Mouse (Mus musculus) lung, postnatal 10 days (tissue): ENCODE measurements at regions not wholly inside any gene's neighbourhood (a gene's known extent, or its start where the extent isn't known, plus 50 kb on each side); places are given as distances from the start of the nearest gene placed in this dataset.

Source experiments
- DNase-seq: peaks from one replicate; pipeline ENCODE4 v3.0.0; 2021

GRCm38 (mm10) chr3:128110406-128110805 lies 214.3 kb upstream of the Fam241a start:
- DNase-seq = no peak

DNA sequence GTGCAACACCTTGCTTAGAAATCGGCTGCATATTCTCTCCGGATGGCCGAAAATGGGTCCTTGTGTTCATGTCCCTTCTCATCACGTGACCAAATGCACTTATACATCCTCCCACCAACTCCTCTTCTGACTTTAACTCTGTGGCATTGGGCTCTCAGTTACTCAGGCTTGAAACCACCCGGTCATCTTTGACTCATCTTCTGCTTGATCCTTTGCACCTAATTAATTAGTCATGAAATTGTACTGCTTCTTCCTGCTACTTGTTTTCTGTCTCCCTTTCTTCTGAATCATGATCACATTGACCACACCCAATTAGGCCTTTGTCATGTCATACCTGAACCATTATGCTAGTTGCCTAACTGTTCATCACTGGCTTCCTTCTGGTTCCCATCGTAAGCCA lies 208.4 kb upstream of the Fam241a start:
- DNase-seq = no peak

GRCm38 (mm10) chr3:128093046-128093445 lies 196.9 kb upstream of the Fam241a start:
- DNase-seq = no peak

DNA sequence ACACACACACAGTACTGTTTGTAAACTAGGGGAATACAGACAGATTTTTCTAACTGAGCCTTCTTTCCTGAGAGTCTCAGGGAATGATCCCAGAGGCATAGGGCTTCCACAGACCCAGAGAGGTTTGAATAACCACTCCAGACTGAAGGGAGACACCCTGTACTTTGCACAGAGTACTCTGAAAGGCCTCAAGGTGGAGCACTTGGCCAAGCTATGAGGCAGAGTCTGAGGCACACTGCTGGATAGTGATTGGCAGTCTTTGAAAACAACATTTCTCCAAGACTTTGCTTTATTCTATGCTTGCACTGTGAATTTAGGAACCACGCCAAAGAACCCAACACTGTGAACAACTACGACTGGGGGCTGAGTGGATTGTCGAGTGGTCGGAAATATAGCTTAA lies 192.1 kb upstream of the Fam241a start:
- DNase-seq = peak; percentile 47

DNA sequence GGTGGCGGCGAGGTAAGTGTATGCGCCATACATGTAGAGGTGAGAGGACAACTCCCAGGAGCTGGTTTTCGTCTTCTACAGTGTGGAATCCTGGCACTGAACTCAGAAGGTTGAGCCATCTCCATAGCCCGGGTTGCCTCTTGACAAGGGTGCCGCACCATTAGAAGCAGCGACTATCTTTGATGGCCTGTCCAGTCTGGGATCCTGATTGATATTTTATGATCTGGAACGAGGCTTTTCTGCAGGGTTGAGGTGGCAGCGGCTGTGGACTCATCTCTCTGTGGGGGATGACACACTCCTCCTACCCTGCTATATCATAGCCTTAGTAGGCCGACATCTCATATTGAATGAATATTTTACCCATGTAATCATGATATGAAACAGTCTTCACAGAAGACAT lies 191.0 kb upstream of the Fam241a start:
- no peak for DNase-seq

GRCm38 (mm10) chr3:128082463-128082862 lies 186.3 kb upstream of the Fam241a start:
- DNase-seq = no peak

GRCm38 (mm10) chr3:128081430-128081829 lies 185.3 kb upstream of the Fam241a start:
- no peak for DNase-seq

- DNase-seq = no peak
These were observed 171.7 kb upstream of the Fam241a start for GRCm38 (mm10) chr3:128067861-128068260.

DNA sequence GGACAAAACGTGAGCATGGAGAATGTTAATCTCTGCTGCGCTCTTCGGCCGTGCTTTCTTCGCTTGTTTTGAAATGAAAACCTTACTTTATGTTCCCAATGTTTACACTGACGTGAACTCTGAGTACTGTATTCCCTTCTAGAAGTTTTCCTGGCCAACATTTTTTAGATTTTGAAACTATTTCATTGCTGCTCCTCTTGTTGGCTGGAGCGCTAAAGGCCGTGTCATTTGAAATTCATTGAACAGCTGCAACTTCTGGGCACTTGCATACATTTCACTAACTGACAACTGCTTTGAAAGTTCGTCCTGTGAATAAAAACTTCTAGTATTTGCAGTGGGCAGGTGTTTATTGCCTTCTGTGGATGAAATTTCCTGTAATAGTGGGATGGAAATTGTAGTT lies 157.9 kb upstream of the Fam241a start:
- no peak for DNase-seq

GRCm38 (mm10) chr3:128043709-128044108 lies 147.6 kb upstream of the Fam241a start:
- no peak for DNase-seq

DNA sequence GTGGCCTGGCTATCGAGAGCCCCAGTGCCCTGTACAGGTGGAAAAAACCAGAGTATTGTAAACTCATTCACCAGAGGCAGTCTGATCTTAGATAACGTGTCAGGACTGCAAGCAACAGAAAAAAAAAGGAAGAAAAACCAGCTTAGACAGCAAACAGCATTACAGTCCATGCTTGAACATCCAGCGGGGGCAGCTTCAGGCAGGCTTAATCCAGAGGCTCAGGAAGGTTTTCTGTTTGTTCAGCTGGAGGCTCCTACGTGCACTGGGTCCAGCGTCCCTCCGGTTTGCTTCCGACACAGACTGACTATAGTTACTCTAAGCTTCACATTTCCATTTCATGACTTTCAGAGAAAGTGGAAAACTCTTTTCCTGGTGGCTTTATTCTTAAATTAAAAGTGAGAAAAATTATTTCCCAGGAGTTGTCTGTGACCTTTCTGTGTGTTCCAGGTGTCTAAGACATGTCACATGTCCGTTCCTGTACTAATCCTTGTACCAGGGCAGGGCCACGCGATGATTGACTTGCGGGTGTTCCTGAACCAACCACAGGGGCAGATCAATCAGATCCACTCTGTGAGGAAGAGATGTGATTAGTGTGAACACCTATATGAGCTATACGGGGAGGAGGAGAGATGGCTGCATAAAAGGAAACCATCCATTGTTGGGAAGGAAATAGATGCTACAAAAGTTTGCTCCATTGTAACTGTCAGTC lies 144.4 kb upstream of the Fam241a start:
- no peak for DNase-seq

GRCm38 (mm10) chr3:128039185-128039584 lies 143.1 kb upstream of the Fam241a start:
- no peak for DNase-seq

DNA sequence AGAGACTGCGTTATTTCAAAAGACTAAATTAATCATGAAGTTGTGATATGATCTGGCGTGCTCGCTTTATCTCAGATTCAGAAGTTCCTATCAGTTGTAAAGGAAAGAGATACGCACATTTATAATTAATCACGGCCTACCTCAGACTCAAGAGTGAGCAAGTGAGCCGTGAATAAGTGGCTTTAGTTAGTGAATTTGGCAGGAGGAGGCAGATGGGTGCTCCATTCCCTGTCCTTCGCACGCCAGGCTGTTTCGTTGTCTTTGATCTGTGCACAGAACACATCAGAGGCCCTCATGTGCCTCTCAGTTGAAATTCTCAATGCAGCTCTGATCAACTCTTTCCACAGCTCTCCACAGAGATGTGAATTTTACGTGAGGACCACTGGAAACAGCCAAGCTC lies 140.4 kb upstream of the Fam241a start:
- no peak for DNase-seq

DNA sequence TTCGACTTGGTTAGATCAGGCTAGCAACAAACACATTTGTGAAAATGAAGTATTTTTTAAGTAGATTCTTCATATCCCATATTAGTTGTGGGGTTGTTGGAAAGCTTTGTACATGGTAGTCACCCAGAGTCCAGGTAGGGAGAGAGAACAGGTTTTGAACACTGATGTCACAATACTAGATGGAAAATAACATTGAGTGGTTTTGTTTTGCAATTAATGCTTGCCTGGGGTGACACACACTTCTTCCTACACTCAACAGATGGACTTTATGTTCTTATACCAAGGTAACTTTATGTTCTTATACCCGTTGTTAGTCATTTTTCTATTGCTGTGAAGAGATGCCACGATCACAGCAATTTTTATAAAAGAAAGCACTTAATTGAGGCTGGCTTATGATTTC lies 134.2 kb upstream of the Fam241a start:
- no peak for DNase-seq

DNA sequence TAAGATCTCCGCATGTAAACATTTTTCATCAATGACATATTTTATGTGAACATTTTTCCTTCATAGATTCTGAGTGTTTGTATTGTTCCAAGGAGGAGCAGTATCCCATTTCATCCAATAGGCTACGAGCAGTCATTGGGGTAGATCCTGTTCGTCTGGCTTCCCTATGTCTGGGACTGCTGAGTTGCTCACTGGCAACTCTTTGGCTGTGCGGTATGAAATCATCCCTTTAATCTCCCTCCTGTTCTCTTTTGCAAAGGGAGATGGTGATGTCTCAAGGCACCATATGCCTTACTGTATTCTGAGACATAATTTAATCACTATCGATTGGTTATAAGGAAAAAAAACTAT lies 133.4 kb upstream of the Fam241a start:
- no peak for DNase-seq

DNA sequence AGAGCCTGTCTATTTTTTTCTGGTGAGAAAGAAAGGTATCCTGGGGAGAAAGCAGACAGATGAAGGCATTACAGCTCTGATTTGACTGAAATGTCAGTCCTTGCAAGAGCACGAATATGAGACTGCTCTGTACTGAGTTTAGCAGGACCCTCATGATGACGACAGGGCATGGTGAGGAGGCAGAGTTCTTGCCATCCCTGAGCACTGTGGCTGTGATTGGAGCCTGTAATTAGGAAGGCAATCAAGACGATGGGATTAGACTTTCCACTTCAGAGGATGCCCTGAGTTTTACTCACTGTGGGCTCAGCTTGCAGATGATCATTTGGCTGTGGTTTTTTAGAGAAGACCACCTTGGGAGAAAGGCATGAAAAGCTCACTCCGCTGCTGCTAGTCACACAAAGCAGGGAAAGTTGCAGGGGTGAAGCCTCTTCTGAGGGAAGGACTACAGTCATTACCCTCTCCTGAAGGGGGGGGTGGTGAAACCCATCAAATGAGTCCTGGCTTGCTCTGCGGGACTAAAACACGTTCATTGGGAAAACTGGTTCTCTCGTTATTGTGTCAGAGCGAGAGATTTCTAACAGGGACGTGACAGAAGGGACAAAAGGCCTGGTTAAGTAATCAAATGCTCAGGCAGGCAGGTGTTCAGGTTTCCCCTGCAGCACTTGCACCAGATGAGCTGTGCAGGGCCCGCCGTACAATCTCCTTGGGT lies 132.9 kb upstream of the Fam241a start:
- DNase-seq = no peak

- DNase-seq = no peak
These were observed 128.7 kb upstream of the Fam241a start for GRCm38 (mm10) chr3:128024856-128025255.

GRCm38 (mm10) chr3:128014909-128015308 lies 118.8 kb upstream of the Fam241a start:
- DNase-seq = no peak

- no peak for DNase-seq
These were observed 106.9 kb upstream of the Fam241a start for GRCm38 (mm10) chr3:128002905-128003641.

DNA sequence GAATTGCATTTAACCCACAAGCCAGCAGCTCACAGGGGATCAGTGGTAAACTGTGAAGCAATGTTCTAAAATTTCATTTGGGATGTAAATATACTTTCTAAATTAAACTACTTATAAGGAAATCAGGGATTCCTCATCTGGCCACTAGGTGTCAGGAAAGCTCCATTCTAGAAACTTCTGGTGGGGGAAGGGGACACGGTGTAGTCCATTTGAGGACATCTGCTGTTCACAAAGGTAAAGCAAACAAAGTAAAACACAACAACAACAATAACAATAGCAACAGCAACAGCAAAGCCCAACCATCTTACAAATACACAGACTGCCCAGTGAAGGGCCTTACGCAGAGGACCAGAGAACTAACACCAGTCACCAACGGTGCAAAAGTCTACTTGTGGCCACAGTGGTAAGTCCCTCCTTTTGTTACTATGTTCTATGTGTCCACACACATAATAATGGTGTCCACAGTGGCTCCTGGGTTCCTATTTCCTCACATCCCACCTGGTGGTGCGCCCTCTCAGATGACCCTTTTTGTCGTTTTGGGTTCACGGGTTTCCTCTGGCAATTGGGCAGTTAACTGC lies 105.9 kb upstream of the Fam241a start:
- peak; percentile 54 for DNase-seq

GRCm38 (mm10) chr3:127995678-127996077 lies 99.6 kb upstream of the Fam241a start:
- DNase-seq = no peak

GRCm38 (mm10) chr3:127987583-127987982 lies 91.5 kb upstream of the Fam241a start:
- no peak for DNase-seq

GRCm38 (mm10) chr3:127985165-127985564 lies 89.0 kb upstream of the Fam241a start:
- no peak for DNase-seq

- no peak for DNase-seq
These were observed 81.1 kb upstream of the Fam241a start for GRCm38 (mm10) chr3:127977240-127977639.
